Mouse (Mus musculus) frontal cortex, postnatal 36 days (tissue): ENCODE measurements around the gene Matk.

ENCODE experiments used
- DNase-seq, 2 experiments: peaks; one replicate each; pipeline ENCODE4 v3.0.0; 2022; ENCODE audit warnings: low spot score in 2 of 2

Gene Matk

GRCm38 (mm10) chr10:81242021-81242420 is 10.7 kb upstream of the Matk start:
- no peak for DNase-seq

- no peak for DNase-seq
Observed at GRCm38 (mm10) chr10:81244146-81244545, 8.6 kb upstream of the Matk start.

- peak; percentile 79 to 80 for DNase-seq
Observed at GRCm38 (mm10) chr10:81244595-81244994, 8.1 kb upstream of the Matk start.

- no peak for DNase-seq
Observed at GRCm38 (mm10) chr10:81245166-81245565, 7.6 kb upstream of the Matk start.

GRCm38 (mm10) chr10:81247804-81248203 is 4.9 kb upstream of the Matk start:
- DNase-seq, result no peak

GRCm38 (mm10) chr10:81249442-81249841 is 3.3 kb upstream of the Matk start:
- no peak for DNase-seq

GRCm38 (mm10) chr10:81254886-81255285 is 2.2 kb downstream of the Matk start:
- DNase-seq, result no peak

- peak; percentile 69 to 73 for DNase-seq
Observed at GRCm38 (mm10) chr10:81257158-81258039, 4.7 kb downstream of the Matk start.

GRCm38 (mm10) chr10:81259225-81259884 is 6.6 kb downstream of the Matk start:
- DNase-seq, result no peak

GRCm38 (mm10) chr10:81261025-81261424 is 8.3 kb downstream of the Matk start:
- no peak for DNase-seq

- no peak for DNase-seq
Observed at GRCm38 (mm10) chr10:81265540-81265939, 12.8 kb downstream of the Matk start.

- DNase-seq, result peak; percentile 96
Observed at GRCm38 (mm10) chr10:81266211-81267105, 13.7 kb downstream of the Matk start, which contains the start of the genes Mrpl54 and Apba3. Mrpl54 (minus strand) TSS chr10:81266934. Apba3 (plus strand) TSS chr10:81266960.

GRCm38 (mm10) chr10:81268056-81268455 is 15.3 kb downstream of the Matk start:
- DNase-seq, result peak; percentile 77 to 90

- DNase-seq, result no peak
Observed at GRCm38 (mm10) chr10:81268643-81269412, 16.1 kb downstream of the Matk start.

GRCm38 (mm10) chr10:81272356-81272755 is 19.6 kb downstream of the Matk start:
- DNase-seq, result no peak

- no peak for DNase-seq
Observed at GRCm38 (mm10) chr10:81273842-81274241, 21.1 kb downstream of the Matk start.

- no peak for DNase-seq
Observed at GRCm38 (mm10) chr10:81277676-81278075, 24.9 kb downstream of the Matk start.

- no peak for DNase-seq
Observed at GRCm38 (mm10) chr10:81279496-81279895, 26.8 kb downstream of the Matk start.

GRCm38 (mm10) chr10:81284189-81284588 is 31.5 kb downstream of the Matk start:
- DNase-seq, result no peak

- no peak for DNase-seq
Observed at GRCm38 (mm10) chr10:81284719-81285118, 32.0 kb downstream of the Matk start.
